Mouse (Mus musculus) MEL (cell line): Measurements from ENCODE around the gene H2al1b. TPM values are rescaled to one million over a fixed set of nuclear protein-coding genes. Genes with fewer than 3 reads are reported as not detected.
"Not testable (repeated sequence)": the region's sequence is repeated elsewhere in the genome, so short reads cannot be mapped to it uniquely, and the experiment has no call there.

Experiments
- DNase-seq: peaks from one replicate; pipeline ENCODE4 v3.0.0; 2011; ENCODE audit warnings: low read depth, low spot score
- H3K27ac ChIP-seq: 2 replicates; pipeline ENCODE4 v1.5.1; 2012; ENCODE audit warnings: low read depth, mild to moderate bottlenecking, control low read depth, low read length, moderate library complexity; ENCODE audit not compliant: control insufficient read depth
- H3K27me3 ChIP-seq, 2 experiments: fragments of 150-350 bp in 1 of 2; sonication (generic) in 1 of 2; 2 replicates each; pipeline ENCODE4 v1.6.1; 2012; ENCODE audit warnings: low read length in 2 of 2, mild to moderate bottlenecking in 2 of 2, improper control_type of control experiment in 1 of 2, moderate library complexity in 1 of 2; ENCODE audit not compliant: insufficient read depth in 2 of 2, control insufficient read depth in 1 of 2
- H3K36me3 ChIP-seq, 2 experiments: 2 replicates each; pipeline ENCODE4 v1.6.1; 2012 to 2014; ENCODE audit warnings: low read length in 2 of 2, improper control_type of control experiment in 1 of 2, inconsistent platforms in 1 of 2, mild to moderate bottlenecking in 1 of 2; ENCODE audit not compliant: insufficient read depth in 2 of 2, control insufficient read depth in 1 of 2
- H3K4me1 ChIP-seq, 2 experiments: fragments of 150-350 bp in 1 of 2; sonication (generic) in 1 of 2; 2 replicates each; pipeline ENCODE4 v1.6.1; 2012; ENCODE audit warnings: low read length in 2 of 2, improper control_type of control experiment in 1 of 2, mild to moderate bottlenecking in 1 of 2; ENCODE audit not compliant: insufficient read depth in 2 of 2, control insufficient read depth in 1 of 2
- H3K4me3 ChIP-seq, 2 experiments: fragments of 150-350 bp in 1 of 2; sonication (generic) in 1 of 2; 2 replicates each; pipeline ENCODE4 v1.5.1; 2012; ENCODE audit warnings: low read depth in 2 of 2, low read length in 2 of 2, mild to moderate bottlenecking in 2 of 2, moderate library complexity in 2 of 2, control low read depth in 1 of 2, improper control_type of control experiment in 1 of 2; ENCODE audit not compliant: control insufficient read depth in 1 of 2, insufficient read depth in 1 of 2
- H3K79me2 ChIP-seq: 2 replicates; pipeline ENCODE4 v1.6.1; 2012; ENCODE audit warnings: mild to moderate bottlenecking, low read length, moderate library complexity; ENCODE audit not compliant: control insufficient read depth, poor library complexity, insufficient read depth
- H3K9ac ChIP-seq: 2 replicates; pipeline ENCODE4 v1.6.1; 2012; ENCODE audit warnings: low read depth, mild to moderate bottlenecking, control low read depth, low read length, moderate library complexity; ENCODE audit not compliant: control insufficient read depth, poor library complexity, severe bottlenecking
- H3K9me3 ChIP-seq: fragments of 150-350 bp; sonication (generic); replicated peaks from 2 replicates; pipeline ENCODE4 v1.6.1; 2012; ENCODE audit warnings: mild to moderate bottlenecking, low read length, improper control_type of control experiment, moderate library complexity; ENCODE audit not compliant: insufficient read depth
- BHLHE40 ChIP-seq: IDR thresholded peaks from 2 replicates; pipeline ENCODE4 v1.6.1; 2012; ENCODE audit warnings: low read depth, mild to moderate bottlenecking, inconsistent platforms, low read length, improper control_type of control experiment, borderline replicate concordance
- E2F4 ChIP-seq: IDR thresholded peaks from 2 replicates; pipeline ENCODE4 v1.6.1; 2011; ENCODE audit warnings: low read depth, low read length, improper control_type of control experiment, borderline replicate concordance
- ETS1 ChIP-seq: IDR thresholded peaks from 2 replicates; pipeline ENCODE4 v1.6.1; 2012; ENCODE audit warnings: low read depth, mild to moderate bottlenecking, inconsistent platforms, low read length, improper control_type of control experiment, moderate library complexity
- KAT2A ChIP-seq: conservative IDR thresholded peaks from 2 replicates; pipeline ENCODE4 v1.6.1; 2012; ENCODE audit warnings: low read depth, low read length, improper control_type of control experiment, inconsistent platforms
- MAX ChIP-seq: IDR thresholded peaks from 2 replicates; pipeline ENCODE4 v1.6.1; 2011; ENCODE audit warnings: low read length, improper control_type of control experiment
- MAZ ChIP-seq: IDR thresholded peaks from 2 replicates; pipeline ENCODE4 v1.6.1; 2012; ENCODE audit warnings: low read depth, mild to moderate bottlenecking, inconsistent platforms, low read length, improper control_type of control experiment
- MXI1 ChIP-seq: IDR thresholded peaks from 2 replicates; pipeline ENCODE4 v1.6.1; 2011; ENCODE audit warnings: mild to moderate bottlenecking, low read depth, low read length, improper control_type of control experiment
- NELFE ChIP-seq: IDR thresholded peaks from 2 replicates; pipeline ENCODE4 v1.6.1; 2011; ENCODE audit warnings: low read depth, low read length, improper control_type of control experiment
- POLR2AphosphoS5 ChIP-seq: IDR thresholded peaks from 2 replicates; pipeline ENCODE4 v1.6.1; 2012; ENCODE audit warnings: low read depth, borderline replicate concordance, mild to moderate bottlenecking, inconsistent platforms, low read length, moderate library complexity, mixed read lengths
- TAL1 ChIP-seq: IDR thresholded peaks from 2 replicates; pipeline ENCODE4 v1.6.1; 2012; ENCODE audit warnings: mild to moderate bottlenecking, inconsistent platforms, low read length, moderate library complexity, mixed read lengths
- UBTF ChIP-seq: IDR thresholded peaks from 2 replicates; pipeline ENCODE4 v1.6.1; 2012; ENCODE audit warnings: low read depth, mild to moderate bottlenecking, inconsistent platforms, low read length, improper control_type of control experiment, moderate library complexity, borderline replicate concordance; ENCODE audit not compliant: insufficient read depth
- USF1 ChIP-seq: IDR thresholded peaks from 2 replicates; pipeline ENCODE4 v1.6.1; 2014; ENCODE audit warnings: low read depth, mild to moderate bottlenecking, inconsistent platforms, low read length, improper control_type of control experiment, moderate library complexity
- USF2 ChIP-seq, 2 experiments: IDR thresholded peaks; 2 replicates each; pipeline ENCODE4 v1.6.1; 2011 to 2012; ENCODE audit warnings: improper control_type of control experiment in 2 of 2, low read length in 2 of 2, borderline replicate concordance in 1 of 2, inconsistent platforms in 1 of 2, low read depth in 1 of 2, mild to moderate bottlenecking in 1 of 2; ENCODE audit not compliant: insufficient read depth in 1 of 2
- ZC3H11A ChIP-seq: IDR thresholded peaks from 2 replicates; pipeline ENCODE4 v1.6.1; 2012; ENCODE audit warnings: low read depth, mild to moderate bottlenecking, inconsistent platforms, low read length, improper control_type of control experiment
- ZNF384 ChIP-seq: IDR thresholded peaks from 2 replicates; pipeline ENCODE4 v1.6.1; 2012; ENCODE audit warnings: low read depth, mild to moderate bottlenecking, inconsistent platforms, low read length, improper control_type of control experiment
- polyA plus RNA-seq, 2 experiments: library from polyadenylated mRNA; stranded (reverse) in 1 of 2; unstranded in 1 of 2; fragments of >175 nt in 1 of 2; fragments of >200 nt in 1 of 2; gene quantifications; 2 replicates each; pipeline versions ENCODE4 v1.2.1 to v1.2.4; 2012; ENCODE audit warnings: low replicate concordance in 2 of 2, low read depth in 1 of 2; ENCODE audit not compliant: insufficient read length in 2 of 2, insufficient read depth in 1 of 2, missing spikeins in 1 of 2
- total RNA-seq: library from RNA; depleted of rRNA; stranded (reverse); fragments of 300-350 nt; gene quantifications from 2 replicates; pipeline ENCODE4 v1.2.3, GENCODE M21; 2012

The H2al1b gene
- total and polyA plus RNA-seq, 3 experiments, result not detected

DNA sequence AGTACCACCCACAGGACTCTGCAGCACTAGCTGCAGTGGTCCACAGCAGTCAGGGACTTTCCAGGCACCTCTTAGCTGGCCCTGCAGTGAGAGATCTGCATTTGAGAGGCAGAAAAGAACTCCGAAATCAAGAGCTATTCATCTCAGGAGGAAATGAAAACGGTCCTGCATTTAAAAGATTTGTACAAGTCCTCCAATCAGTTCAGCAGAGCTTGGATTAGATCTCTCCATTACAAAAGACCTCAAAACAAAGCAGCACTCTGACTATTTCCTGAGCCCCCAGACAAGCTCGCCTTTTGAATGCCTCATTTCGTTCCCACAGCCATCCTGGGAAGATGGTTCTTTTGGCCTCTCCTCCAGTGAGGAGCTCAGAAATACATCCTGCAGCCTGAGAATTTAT is 13.0 kb upstream of the H2al1b start:
- no peaks in the 10 kb centered on the region for H3K4me1 ChIP-seq
- no peak for TF ChIP-seq USF1
- no peak for TF ChIP-seq UBTF
- no peak for TF ChIP-seq TAL1
- no peak for TF ChIP-seq E2F4
- no peak for TF ChIP-seq MXI1
- TF ChIP-seq ETS1, result no peak
- no peak for TF ChIP-seq POLR2AphosphoS5
- TF ChIP-seq ZC3H11A, result no peak
- no peak for TF ChIP-seq ZNF384
- TF ChIP-seq MAX, result no peak
- TF ChIP-seq MAZ, result no peak
- TF ChIP-seq USF2 (IDR thresholded peaks at IDR 0.05; ENCODE audit: borderline replicate concordance in 1 of 2, insufficient read depth in 1 of 2, low read depth in 1 of 2, low read length in 2 of 2), result no peak
- TF ChIP-seq BHLHE40, result no peak
- no peak for TF ChIP-seq KAT2A
- no peak for TF ChIP-seq NELFE
- no peaks in the 10 kb centered on the region for H3K9me3 ChIP-seq
- H3K36me3 ChIP-seq, result no peaks in the 10 kb centered on the region
- no peak for DNase-seq
- no peak overlapping the region for H3K4me3 ChIP-seq
- H3K27me3 ChIP-seq, result no peaks in the 10 kb centered on the region
- H3K79me2 ChIP-seq, result no peaks in the 10 kb centered on the region
- no peak overlapping the region for H3K9ac ChIP-seq
- H3K27ac ChIP-seq, result no peak overlapping the region

DNA sequence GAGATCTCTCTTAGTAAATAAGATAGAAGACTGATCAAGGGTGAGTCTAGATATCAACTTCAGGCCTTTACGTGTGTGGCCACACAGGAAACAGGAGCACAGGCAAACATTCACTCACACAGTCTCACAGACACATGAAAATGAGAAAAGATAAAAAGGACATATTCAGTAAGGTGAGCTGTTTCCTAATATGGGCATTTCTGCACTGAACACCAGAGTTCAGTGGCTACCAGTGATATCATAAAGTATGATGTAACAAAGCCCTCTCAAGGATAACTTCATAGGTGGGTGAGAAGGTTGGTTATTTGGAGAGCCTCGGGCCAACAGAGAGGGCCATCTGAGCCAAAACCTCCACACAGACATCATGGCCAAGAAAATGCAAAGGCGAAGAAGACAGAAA is 3.3 kb upstream of the H2al1b start, which contains the start of gene H2al1a:
TSS of gene H2al1a (plus strand) at position 301 of the 400 bp plus-strand sequence.
- H3K4me3 ChIP-seq, DNase-seq, H3K9me3 ChIP-seq, H3K27ac ChIP-seq, H3K36me3 ChIP-seq, H3K4me1 ChIP-seq, H3K9ac ChIP-seq, H3K79me2 ChIP-seq, H3K27me3 ChIP-seq: not testable (repeated sequence)

DNA sequence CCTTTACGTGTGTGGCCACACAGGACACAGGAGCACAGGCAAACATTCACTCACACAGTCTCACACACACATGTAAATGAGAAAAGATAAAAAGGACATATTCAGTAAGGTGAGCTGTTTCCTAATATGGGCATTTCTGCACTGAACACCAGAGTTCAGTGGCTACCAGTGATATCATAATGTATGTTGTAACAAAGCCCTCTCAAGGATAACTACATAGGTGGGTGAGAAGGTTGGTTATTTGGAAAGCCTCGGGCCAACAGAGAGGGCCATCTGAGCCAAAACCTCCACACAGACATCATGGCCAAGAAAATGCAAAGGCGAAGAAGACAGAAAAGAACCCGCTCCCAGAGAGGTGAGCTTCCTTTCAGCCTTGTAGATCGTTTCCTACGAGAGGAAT is 3.1 kb downstream of the H2al1b start, which contains the start of gene H2al1c:
TSS of gene H2al1c (plus strand) at position 301 of the 400 bp plus-strand sequence.
- not testable (repeated sequence) for H3K4me1 ChIP-seq, DNase-seq

DNA sequence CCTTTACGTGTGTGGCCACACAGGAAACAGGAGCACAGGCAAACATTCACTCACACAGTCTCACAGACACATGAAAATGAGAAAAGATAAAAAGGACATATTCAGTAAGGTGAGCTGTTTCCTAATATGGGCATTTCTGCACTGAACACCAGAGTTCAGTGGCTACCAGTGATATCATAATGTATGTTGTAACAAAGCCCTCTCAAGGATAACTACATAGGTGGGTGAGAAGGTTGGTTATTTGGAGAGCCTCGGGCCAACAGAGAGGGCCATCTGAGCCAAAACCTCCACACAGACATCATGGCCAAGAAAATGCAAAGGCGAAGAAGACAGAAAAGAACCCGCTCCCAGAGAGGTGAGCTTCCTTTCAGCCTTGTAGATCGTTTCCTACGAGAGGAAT is 6.3 kb downstream of the H2al1b start, which contains the start of gene H2al1d:
TSS of gene H2al1d (plus strand) at position 301 of the 400 bp plus-strand sequence.
- H3K27ac ChIP-seq, H3K9ac ChIP-seq: not testable (repeated sequence)

More for the DNA sequence above, 3.1 kb downstream of the H2al1b start, which contains the start of gene H2al1c:
- not testable (repeated sequence) for H3K27me3 ChIP-seq, H3K9ac ChIP-seq, H3K79me2 ChIP-seq, H3K4me3 ChIP-seq, H3K9me3 ChIP-seq, H3K27ac ChIP-seq, H3K36me3 ChIP-seq

DNA sequence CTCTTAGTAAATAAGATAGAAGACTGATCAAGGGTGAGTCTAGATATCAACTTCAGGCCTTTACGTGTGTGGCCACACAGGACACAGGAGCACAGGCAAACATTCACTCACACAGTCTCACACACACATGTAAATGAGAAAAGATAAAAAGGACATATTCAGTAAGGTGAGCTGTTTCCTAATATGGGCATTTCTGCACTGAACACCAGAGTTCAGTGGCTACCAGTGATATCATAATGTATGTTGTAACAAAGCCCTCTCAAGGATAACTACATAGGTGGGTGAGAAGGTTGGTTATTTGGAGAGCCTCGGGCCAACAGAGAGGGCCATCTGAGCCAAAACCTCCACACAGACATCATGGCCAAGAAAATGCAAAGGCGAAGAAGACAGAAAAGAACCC is 9.4 kb downstream of the H2al1b start, which contains the start of gene H2al1e:
TSS of gene H2al1e (plus strand) at position 301 of the 400 bp plus-strand sequence.
- DNase-seq, result not testable (repeated sequence)

More for the DNA sequence above, 6.3 kb downstream of the H2al1b start, which contains the start of gene H2al1d:
- H3K36me3 ChIP-seq, H3K79me2 ChIP-seq, H3K4me1 ChIP-seq, H3K27me3 ChIP-seq, H3K4me3 ChIP-seq, H3K9me3 ChIP-seq, DNase-seq: not testable (repeated sequence)

More for the DNA sequence above, 9.4 kb downstream of the H2al1b start, which contains the start of gene H2al1e:
- not testable (repeated sequence) for H3K9me3 ChIP-seq, H3K79me2 ChIP-seq, H3K27me3 ChIP-seq, H3K36me3 ChIP-seq, H3K9ac ChIP-seq, H3K4me1 ChIP-seq, H3K27ac ChIP-seq, H3K4me3 ChIP-seq
